Mouse (Mus musculus): ENCODE measurements at regions not wholly inside any gene's neighbourhood (a gene's known extent, or its start where the extent isn't known, plus 50 kb on each side); places are given as distances from the start of the nearest gene placed in this dataset.

GRCm38 (mm10) chr4:51519281-51519680 lies 302.8 kb downstream of the Cylc2 start:
- H3K4me3 ChIP-seq (ENCODE audit: low read length), result no peak overlapping the region
- no peaks in the 10 kb centered on the region for H3K9me3 ChIP-seq (ENCODE audit: low read length)
- 90% methylated on average over 2 of the region's 2 CpGs for WGBS
- no peaks in the 10 kb centered on the region for H3K27me3 ChIP-seq (ENCODE audit: insufficient read depth, low read length)
- no peak overlapping the region for H3K27ac ChIP-seq
- H3K9ac ChIP-seq (replicated peaks; ENCODE audit: low read length), result no peak overlapping the region
- H3K4me2 ChIP-seq (ENCODE audit: low read depth, low read length), result no peak overlapping the region
- no peaks in the 10 kb centered on the region for H3K36me3 ChIP-seq (ENCODE audit: insufficient read depth, low read length)
- H3K4me1 ChIP-seq (ENCODE audit: insufficient read depth, low read length), result no peaks in the 10 kb centered on the region
- DNase-seq (ENCODE audit: low spot score) (no peak), ATAC-seq (no peak)
- no peak for TF ChIP-seq CTCF (IDR thresholded peaks at IDR 0.05; ENCODE audit: low read depth)

- DNase-seq (ENCODE audit: low spot score) (peak; percentile 5), ATAC-seq (no peak)
- Histone ChIP-seq H3K36me3 (ENCODE audit: insufficient read depth, low read length) (no peaks in the 10 kb centered on the region), H3K27ac (no peak overlapping the region), H3K9ac (replicated peaks; ENCODE audit: low read length) (no peak overlapping the region), H3K4me3 (ENCODE audit: low read length) (no peak overlapping the region), H3K27me3 (ENCODE audit: insufficient read depth, low read length) (no peaks in the 10 kb centered on the region), H3K9me3 (ENCODE audit: low read length) (no peaks in the 10 kb centered on the region), H3K4me1 (ENCODE audit: insufficient read depth, low read length) (no peaks in the 10 kb centered on the region), H3K4me2 (ENCODE audit: low read depth, low read length) (no peak overlapping the region)
- TF ChIP-seq CTCF (IDR thresholded peaks at IDR 0.05; ENCODE audit: low read depth), result no peak
Measured at GRCm38 (mm10) chr4:51519750-51520149, 303.3 kb downstream of the Cylc2 start.

GRCm38 (mm10) chr4:51545419-51545818 lies 328.9 kb downstream of the Cylc2 start:
- no peak for ATAC-seq
- no peak for DNase-seq (ENCODE audit: low spot score)

GRCm38 (mm10) chr4:51559693-51560092 lies 343.2 kb downstream of the Cylc2 start:
- TF ChIP-seq CTCF (IDR thresholded peaks at IDR 0.05; ENCODE audit: low read depth), result no peak
- Histone ChIP-seq H3K9ac (replicated peaks; ENCODE audit: low read length) (no peak overlapping the region), H3K4me3 (ENCODE audit: low read length) (no peak overlapping the region), H3K4me2 (ENCODE audit: low read depth, low read length) (no peak overlapping the region), H3K36me3 (ENCODE audit: insufficient read depth, low read length) (no peaks in the 10 kb centered on the region), H3K27me3 (ENCODE audit: insufficient read depth, low read length) (no peaks in the 10 kb centered on the region), H3K27ac (no peak overlapping the region), H3K4me1 (ENCODE audit: insufficient read depth, low read length) (no peaks in the 10 kb centered on the region), H3K9me3 (ENCODE audit: low read length) (no peaks in the 10 kb centered on the region)
- DNase-seq (ENCODE audit: low spot score) (no peak), ATAC-seq (no peak)
- 96% methylated on average over 1 of the region's 1 CpGs for WGBS

More at GRCm38 (mm10) chr4:51545419-51545818, 328.9 kb downstream of the Cylc2 start:
- no peak overlapping the region for H3K27ac ChIP-seq
- H3K4me1 ChIP-seq (ENCODE audit: insufficient read depth, low read length), result no peaks in the 10 kb centered on the region
- no peaks in the 10 kb centered on the region for H3K36me3 ChIP-seq (ENCODE audit: insufficient read depth, low read length)
- no peaks in the 10 kb centered on the region for H3K9me3 ChIP-seq (ENCODE audit: low read length)
- WGBS, result 60% methylated on average over 6 of the region's 6 CpGs
- no peak for TF ChIP-seq CTCF (IDR thresholded peaks at IDR 0.05; ENCODE audit: low read depth)
- H3K27me3 ChIP-seq (ENCODE audit: insufficient read depth, low read length), result no peaks in the 10 kb centered on the region
- no peak overlapping the region for H3K4me2 ChIP-seq (ENCODE audit: low read depth, low read length)
- no peak overlapping the region for H3K4me3 ChIP-seq (ENCODE audit: low read length)
- H3K9ac ChIP-seq (replicated peaks; ENCODE audit: low read length), result no peak overlapping the region

GRCm38 (mm10) chr4:51560100-51560499 lies 343.6 kb downstream of the Cylc2 start:
- Histone ChIP-seq H3K27ac (no peak overlapping the region), H3K27me3 (ENCODE audit: insufficient read depth, low read length) (no peaks in the 10 kb centered on the region), H3K4me1 (ENCODE audit: insufficient read depth, low read length) (no peaks in the 10 kb centered on the region), H3K9me3 (ENCODE audit: low read length) (no peaks in the 10 kb centered on the region), H3K4me2 (ENCODE audit: low read depth, low read length) (no peak overlapping the region), H3K9ac (replicated peaks; ENCODE audit: low read length) (no peak overlapping the region), H3K36me3 (ENCODE audit: insufficient read depth, low read length) (no peaks in the 10 kb centered on the region), H3K4me3 (ENCODE audit: low read length) (no peak overlapping the region)
- no peak for ATAC-seq
- no peak for DNase-seq (ENCODE audit: low spot score)
- no peak for TF ChIP-seq CTCF (IDR thresholded peaks at IDR 0.05; ENCODE audit: low read depth)

GRCm38 (mm10) chr4:51562379-51562778 lies 345.9 kb downstream of the Cylc2 start:
- H3K4me3 ChIP-seq (ENCODE audit: low read length), result no peak overlapping the region
- ATAC-seq (no peak), DNase-seq (ENCODE audit: low spot score) (no peak)
- no peaks in the 10 kb centered on the region for H3K4me1 ChIP-seq (ENCODE audit: insufficient read depth, low read length)
- no peaks in the 10 kb centered on the region for H3K27me3 ChIP-seq (ENCODE audit: insufficient read depth, low read length)
- no peaks in the 10 kb centered on the region for H3K36me3 ChIP-seq (ENCODE audit: insufficient read depth, low read length)
- TF ChIP-seq CTCF (IDR thresholded peaks at IDR 0.05; ENCODE audit: low read depth), result no peak
- 71% methylated on average over 5 of the region's 5 CpGs for WGBS
- no peaks in the 10 kb centered on the region for H3K9me3 ChIP-seq (ENCODE audit: low read length)
- no peak overlapping the region for H3K4me2 ChIP-seq (ENCODE audit: low read depth, low read length)
- H3K9ac ChIP-seq (replicated peaks; ENCODE audit: low read length), result no peak overlapping the region
- no peak overlapping the region for H3K27ac ChIP-seq

GRCm38 (mm10) chr4:51576456-51576855 lies 360.0 kb downstream of the Cylc2 start:
- no peak overlapping the region for H3K9ac ChIP-seq (replicated peaks; ENCODE audit: low read length)
- ATAC-seq (no peak), DNase-seq (ENCODE audit: low spot score) (no peak)
- 70% methylated on average over 2 of the region's 2 CpGs for WGBS
- H3K4me3 ChIP-seq (ENCODE audit: low read length), result no peak overlapping the region
- H3K4me2 ChIP-seq (ENCODE audit: low read depth, low read length), result no peak overlapping the region
- no peak overlapping the region for H3K27ac ChIP-seq
- no peaks in the 10 kb centered on the region for H3K27me3 ChIP-seq (ENCODE audit: insufficient read depth, low read length)
- H3K4me1 ChIP-seq (ENCODE audit: insufficient read depth, low read length), result no peaks in the 10 kb centered on the region
- no peak for TF ChIP-seq CTCF (IDR thresholded peaks at IDR 0.05; ENCODE audit: low read depth)
- no peaks in the 10 kb centered on the region for H3K9me3 ChIP-seq (ENCODE audit: low read length)
- H3K36me3 ChIP-seq (ENCODE audit: insufficient read depth, low read length), result no peaks in the 10 kb centered on the region
